Mouse (Mus musculus) embryonic facial prominence, embryonic 15.5 days (tissue): ENCODE results near the gene Znrf2. TPM values are rescaled to one million over a fixed set of nuclear protein-coding genes. Genes with fewer than 3 reads are reported as not detected.
"Not testable (repeated sequence)": the region's sequence is repeated elsewhere in the genome, so short reads cannot be mapped to it uniquely, and the experiment has no call there.

Experiments
- ATAC-seq: fragments of 200-750 bp; cut with Nextera tagmentation; 2 replicates; pipeline ENCODE4 v1.8.0; 2017; ENCODE audit warnings: low read depth, moderate TSS enrichment; ENCODE audit not compliant: insufficient number of reproducible peaks, low FRiP score, low TSS enrichment
- H3K27ac ChIP-seq: fragments of 300-500 bp; sonication (generic); replicated peaks from 2 replicates; pipeline ENCODE4 v1.5.1; 2015; ENCODE audit warnings: mild to moderate bottlenecking, inconsistent platforms
- H3K27me3 ChIP-seq: fragments of 300-500 bp; sonication (generic); 2 replicates; pipeline ENCODE4 v1.6.1; 2015; ENCODE audit warnings: inconsistent platforms
- H3K36me3 ChIP-seq: fragments of 300-500 bp; sonication (generic); 2 replicates; pipeline ENCODE4 v1.6.1; 2015; ENCODE audit warnings: mild to moderate bottlenecking, inconsistent platforms
- H3K4me1 ChIP-seq: fragments of 300-500 bp; sonication (generic); 2 replicates; pipeline ENCODE4 v1.6.1; 2015; ENCODE audit warnings: inconsistent platforms
- H3K4me2 ChIP-seq: fragments of 300-500 bp; sonication (generic); replicated peaks from 2 replicates; pipeline ENCODE4 v1.6.1; 2015; ENCODE audit warnings: mild to moderate bottlenecking, inconsistent platforms
- H3K4me3 ChIP-seq: fragments of 300-500 bp; sonication (generic); replicated peaks from 2 replicates; pipeline ENCODE4 v1.5.1; 2015; ENCODE audit warnings: mild to moderate bottlenecking, inconsistent platforms
- H3K9ac ChIP-seq: fragments of 300-500 bp; sonication (generic); 2 replicates; pipeline ENCODE4 v1.6.1; 2015; ENCODE audit warnings: inconsistent platforms
- H3K9me3 ChIP-seq: fragments of 300-500 bp; sonication (generic); replicated peaks from 2 replicates; pipeline ENCODE4 v1.6.1; 2016; ENCODE audit warnings: inconsistent platforms
- WGBS: fragments of 180-500 bp; shearing (Covaris S2); methylation state at CpG from one replicate; pipeline ENCODE4 v1.1.7; 2015; 5-methylcytosine and 5-hydroxymethylcytosine counted together
- polyA plus RNA-seq: library from polyadenylated mRNA; unstranded; fragments of >200 nt; fragmentation: Nextera tagmentation; extraction: Ambion mirVana; gene quantifications from 2 replicates; pipeline ENCODE4 v1.2.1, GENCODE M21; 2015

Znrf2 gene
- polyA plus RNA-seq, 1 experiment from 2014 or later = 3.9 TPM

DNA sequence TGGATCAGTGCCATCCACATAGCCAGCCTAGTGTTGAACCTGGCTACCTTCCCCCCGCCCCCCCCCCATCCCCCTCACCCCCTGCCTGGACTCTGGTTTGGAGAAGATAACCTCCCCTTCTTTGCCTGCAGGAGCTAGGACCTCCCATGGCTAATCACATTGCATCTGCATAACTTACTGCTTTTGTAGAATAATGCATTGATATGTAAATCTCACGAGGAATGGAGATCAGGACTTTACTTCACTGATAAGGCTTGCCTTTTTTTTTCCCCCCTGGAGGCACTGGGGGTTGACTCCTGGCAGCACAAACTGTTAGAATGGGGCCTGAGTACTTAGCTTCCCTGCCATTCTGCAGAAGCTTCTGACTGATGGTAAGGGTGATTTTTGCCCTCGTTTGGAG lies 36.0 kb downstream of the Znrf2 start:
- Histone ChIP-seq H3K27me3 (no peaks in the 10 kb centered on the region), H3K9ac (no peak overlapping the region), H3K27ac (no peak overlapping the region), H3K4me1 (0 out of 2 replicates have a peak, but pooled peaks cover 4% of the 10 kb centered on the region), H3K4me2 (no peak overlapping the region), H3K36me3 (no peaks in the 10 kb centered on the region), H3K9me3 (no peaks in the 10 kb centered on the region), H3K4me3 (no peak overlapping the region)
- 23% methylated on average over 3 of the region's 3 CpGs for WGBS
- ATAC-seq = no peak

DNA sequence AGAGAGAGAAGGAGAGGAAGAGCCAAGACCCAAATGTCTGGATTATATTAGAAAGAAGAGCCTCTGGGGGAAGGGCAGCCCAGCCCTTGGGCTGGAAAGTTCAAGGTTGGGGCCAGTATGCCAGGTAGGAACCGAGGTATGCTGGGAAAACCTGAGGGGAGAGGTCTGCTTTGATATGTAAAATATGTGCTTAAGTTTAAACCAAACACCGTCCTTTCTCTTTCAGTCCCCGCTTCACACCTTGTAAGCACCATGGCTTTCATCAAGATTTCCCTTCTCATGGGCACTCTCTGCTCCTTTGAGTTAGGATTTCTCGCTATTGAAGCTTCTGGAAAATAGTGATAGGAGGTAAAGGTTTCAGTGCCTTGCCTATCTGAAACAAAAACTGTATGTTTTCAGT lies 38.1 kb downstream of the Znrf2 start:
- H3K9ac ChIP-seq = no peak overlapping the region
- WGBS = 48% methylated on average over 4 of the region's 4 CpGs
- no peaks in the 10 kb centered on the region for H3K27me3 ChIP-seq
- no peaks in the 10 kb centered on the region for H3K36me3 ChIP-seq
- no peak overlapping the region for H3K4me3 ChIP-seq
- H3K27ac ChIP-seq = no peak overlapping the region
- no peaks in the 10 kb centered on the region for H3K9me3 ChIP-seq
- no peak overlapping the region for H3K4me2 ChIP-seq
- 0 out of 2 replicates have a peak, but pooled peaks cover 4% of the 10 kb centered on the region for H3K4me1 ChIP-seq
- ATAC-seq = no peak

DNA sequence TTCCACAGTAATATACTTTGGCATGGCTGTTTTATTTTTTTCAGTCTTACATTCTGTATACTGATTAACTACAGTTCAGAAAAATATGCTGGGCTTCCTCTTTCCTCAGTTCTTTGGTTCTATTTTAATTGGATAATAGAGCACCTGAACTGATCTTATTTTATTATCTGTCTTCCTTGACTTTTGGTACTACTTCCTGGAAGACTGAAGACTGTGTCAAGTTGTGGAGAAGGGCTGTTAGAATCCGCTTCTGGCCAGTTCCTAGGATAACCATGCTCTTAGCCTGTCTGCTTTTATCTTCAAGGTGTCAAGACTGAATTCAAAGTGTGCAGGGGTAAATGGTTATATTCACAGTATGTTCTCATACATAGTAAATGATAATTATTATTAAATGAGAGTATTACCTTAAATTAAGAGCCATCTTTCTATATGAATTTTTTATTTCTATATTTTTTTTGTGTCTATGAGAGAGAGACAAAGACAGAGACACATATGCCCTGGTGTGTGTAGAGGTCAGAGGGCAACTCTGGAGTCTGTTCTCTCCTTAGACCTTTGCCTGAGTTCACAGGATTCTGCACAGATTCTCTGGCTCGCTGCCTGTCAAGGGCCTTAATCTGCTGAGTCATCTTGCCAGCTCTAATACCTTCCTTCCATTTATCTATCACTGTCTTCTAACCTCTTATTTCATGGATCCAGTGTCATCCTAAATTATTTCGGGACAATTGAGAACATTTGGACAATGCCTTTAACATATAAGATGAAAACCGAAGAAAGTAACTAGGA lies 39.3 kb downstream of the Znrf2 start:
- no peak overlapping the region for H3K4me3 ChIP-seq
- no peak overlapping the region for H3K9ac ChIP-seq
- 62% methylated on average over 4 of the region's 4 CpGs for WGBS
- H3K27me3 ChIP-seq = no peaks in the 10 kb centered on the region
- no peak overlapping the region for H3K27ac ChIP-seq
- no peaks in the 10 kb centered on the region for H3K36me3 ChIP-seq
- no peak for ATAC-seq
- H3K4me2 ChIP-seq = no peak overlapping the region
- H3K9me3 ChIP-seq = no peaks in the 10 kb centered on the region
- 0 out of 2 replicates have a peak, but pooled peaks cover 4% of the 10 kb centered on the region for H3K4me1 ChIP-seq

DNA sequence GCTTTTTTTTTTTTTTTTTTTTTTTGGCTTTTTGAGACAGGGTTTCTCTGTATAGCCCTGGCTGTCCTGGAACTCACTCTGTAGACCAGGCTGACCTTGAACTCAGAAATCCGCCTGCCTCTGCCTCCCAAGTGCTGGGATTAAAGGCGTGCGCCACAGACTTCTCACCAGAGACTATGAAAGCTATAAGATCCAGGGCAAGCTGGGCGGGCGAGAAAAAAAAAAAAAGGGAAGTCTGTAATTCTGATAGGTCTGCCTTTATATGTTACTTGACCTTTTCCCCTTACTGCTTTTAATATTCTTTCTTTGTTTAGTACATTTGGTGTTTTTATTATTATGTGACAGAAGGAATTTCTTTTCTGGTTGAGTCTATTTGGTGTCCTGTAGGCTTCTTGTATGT lies 42.4 kb downstream of the Znrf2 start:
- H3K4me2 ChIP-seq, H3K27me3 ChIP-seq, H3K9ac ChIP-seq, H3K4me1 ChIP-seq, H3K4me3 ChIP-seq, ATAC-seq, H3K36me3 ChIP-seq, H3K9me3 ChIP-seq, H3K27ac ChIP-seq: not testable (repeated sequence)
- 90% methylated on average over 5 of the region's 5 CpGs for WGBS

DNA sequence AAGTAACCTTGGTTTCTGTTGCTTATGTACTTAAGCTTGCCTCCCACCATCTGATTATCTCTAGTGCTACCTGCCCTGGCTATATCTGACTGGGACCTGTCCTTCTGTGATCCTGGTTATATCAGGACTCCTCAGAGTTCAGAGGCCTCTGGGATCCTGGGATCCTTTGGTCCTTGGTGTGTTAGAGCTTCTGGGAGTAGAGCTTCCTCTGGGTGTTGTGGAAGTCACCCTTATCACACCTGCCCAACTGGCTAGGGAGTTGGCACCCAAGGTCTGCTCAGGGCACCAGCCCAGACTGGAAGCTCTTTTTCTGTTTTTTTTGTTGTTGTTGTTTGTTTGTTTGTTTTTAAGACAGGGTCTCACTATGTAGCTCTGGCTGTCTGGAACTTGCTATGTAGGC lies 43.5 kb downstream of the Znrf2 start:
- no peaks in the 10 kb centered on the region for H3K27me3 ChIP-seq
- no peak for ATAC-seq

DNA sequence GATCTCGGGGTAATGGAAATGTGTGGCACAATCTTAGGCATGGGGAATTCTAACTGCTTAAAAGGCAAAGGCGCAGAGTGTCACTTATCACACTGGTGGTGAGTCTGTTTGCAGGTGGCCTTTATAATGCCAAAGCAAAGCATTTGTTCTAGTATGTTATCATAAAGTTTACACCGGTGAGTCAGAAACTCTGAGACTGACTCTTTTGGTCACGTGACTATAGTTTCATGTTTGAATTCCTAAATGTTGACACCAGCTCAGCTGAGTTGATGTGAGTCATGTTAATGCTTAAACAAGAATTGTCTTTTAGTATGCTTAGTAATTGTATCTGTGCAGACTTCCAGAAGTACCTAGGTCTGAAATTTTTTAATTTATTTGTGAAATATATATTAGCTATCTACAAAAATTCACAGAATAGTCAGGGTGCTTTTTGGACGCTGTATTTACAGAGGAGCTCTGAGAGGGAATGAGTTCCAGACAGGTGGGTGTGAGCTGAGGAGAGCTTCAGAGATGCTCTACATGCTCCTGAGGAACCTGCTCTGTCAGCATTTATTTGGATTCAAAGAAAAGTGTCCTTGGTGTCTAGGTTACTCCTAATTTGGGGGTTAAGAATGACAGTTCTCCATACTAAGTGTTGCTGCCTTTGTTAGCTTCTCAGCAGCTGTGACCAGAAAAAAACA lies 50.2 kb downstream of the Znrf2 start:
- WGBS = 72% methylated on average over 5 of the region's 5 CpGs
- H3K4me2 ChIP-seq = no peak overlapping the region

More for the DNA sequence above, 43.5 kb downstream of the Znrf2 start:
- H3K9me3 ChIP-seq = no peaks in the 10 kb centered on the region
- H3K36me3 ChIP-seq = no peaks in the 10 kb centered on the region
- H3K27ac ChIP-seq = no peak overlapping the region
- no peak overlapping the region for H3K4me3 ChIP-seq
- H3K4me1 ChIP-seq = no peaks in the 10 kb centered on the region
- no peak overlapping the region for H3K9ac ChIP-seq
- no peak overlapping the region for H3K4me2 ChIP-seq

DNA sequence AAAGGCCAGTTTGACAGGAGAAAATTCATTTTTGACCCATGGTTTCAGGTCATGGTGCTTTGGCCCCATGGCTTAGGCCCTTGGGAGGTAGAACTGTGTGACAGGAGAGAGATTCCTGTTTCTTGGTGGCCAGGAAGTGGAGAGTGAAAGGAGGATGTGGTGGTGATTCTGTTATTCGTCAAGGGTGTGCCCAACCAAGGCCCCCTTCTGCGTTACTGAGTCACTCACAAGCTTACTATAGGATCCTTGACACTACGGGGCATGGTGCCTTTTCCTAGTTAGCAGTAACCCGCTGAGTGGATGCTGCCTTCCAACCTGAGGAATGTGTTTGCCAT lies 50.7 kb downstream of the Znrf2 start:
- Histone ChIP-seq H3K9ac (no peak overlapping the region), H3K4me2 (no peak overlapping the region), H3K36me3 (no peaks in the 10 kb centered on the region), H3K4me1 (no peaks in the 10 kb centered on the region), H3K9me3 (no peaks in the 10 kb centered on the region), H3K4me3 (no peak overlapping the region), H3K27ac (no peak overlapping the region), H3K27me3 (no peaks in the 10 kb centered on the region)
- 56% methylated on average over 4 of the region's 4 CpGs for WGBS
- ATAC-seq = no peak

More for the DNA sequence above, 50.2 kb downstream of the Znrf2 start:
- ATAC-seq = no peak
- H3K9me3 ChIP-seq = no peaks in the 10 kb centered on the region
- no peaks in the 10 kb centered on the region for H3K4me1 ChIP-seq
- no peaks in the 10 kb centered on the region for H3K27me3 ChIP-seq
- no peaks in the 10 kb centered on the region for H3K36me3 ChIP-seq
- H3K27ac ChIP-seq = no peak overlapping the region
- no peak overlapping the region for H3K4me3 ChIP-seq
- H3K9ac ChIP-seq = no peak overlapping the region

DNA sequence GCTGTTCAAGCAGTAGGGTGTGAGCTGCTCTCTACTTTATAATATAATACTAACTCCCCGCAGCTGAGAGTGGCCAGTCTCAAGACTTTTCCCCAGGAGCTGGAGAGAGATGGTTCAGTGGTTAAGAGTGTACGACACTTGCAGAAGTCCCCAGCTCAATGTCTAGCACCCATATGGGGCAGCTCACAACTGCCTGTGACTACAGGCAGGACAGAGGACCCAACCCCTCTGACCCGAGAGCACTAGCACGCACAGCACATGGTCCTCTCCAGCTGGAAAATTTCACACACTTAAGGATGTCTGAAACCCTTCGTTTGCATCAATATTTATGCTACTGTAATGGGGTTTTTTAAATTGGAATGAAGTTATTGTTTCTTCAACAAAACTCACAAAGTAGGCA lies 56.3 kb downstream of the Znrf2 start:
- ATAC-seq = no peak
- WGBS = 73% methylated on average over 5 of the region's 5 CpGs
- Histone ChIP-seq H3K4me2 (no peak overlapping the region), H3K27me3 (no peaks in the 10 kb centered on the region), H3K4me3 (no peak overlapping the region), H3K4me1 (no peaks in the 10 kb centered on the region), H3K9ac (no peak overlapping the region), H3K9me3 (no peaks in the 10 kb centered on the region), H3K36me3 (no peaks in the 10 kb centered on the region), H3K27ac (no peak overlapping the region)

DNA sequence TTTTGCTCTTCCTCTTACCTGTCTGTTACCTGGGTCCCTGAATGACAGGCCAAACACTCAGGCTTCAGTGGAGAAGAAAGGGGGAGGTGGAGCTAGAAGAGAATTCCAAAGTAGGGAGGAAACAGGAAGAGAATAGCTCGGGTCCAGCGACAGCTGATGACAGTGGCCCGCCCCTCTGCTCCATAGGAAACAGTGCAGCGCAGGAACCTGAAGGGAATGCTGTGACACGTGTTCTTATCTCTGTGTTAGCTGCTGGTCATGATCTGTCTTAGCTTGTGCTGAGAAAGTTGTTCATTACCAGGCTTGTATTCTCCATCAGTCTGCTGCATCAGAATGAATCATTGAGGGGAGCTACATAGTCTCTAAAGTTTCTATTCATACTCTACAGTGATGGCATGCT lies 60.1 kb downstream of the Znrf2 start:
- Histone ChIP-seq H3K36me3 (no peaks in the 10 kb centered on the region), H3K9me3 (no peaks in the 10 kb centered on the region), H3K27me3 (no peaks in the 10 kb centered on the region), H3K4me2 (no peak overlapping the region), H3K9ac (no peak overlapping the region), H3K27ac (no peak overlapping the region), H3K4me3 (no peak overlapping the region), H3K4me1 (no peaks in the 10 kb centered on the region)
- 38% methylated on average over 5 of the region's 5 CpGs for WGBS
- no peak for ATAC-seq

DNA sequence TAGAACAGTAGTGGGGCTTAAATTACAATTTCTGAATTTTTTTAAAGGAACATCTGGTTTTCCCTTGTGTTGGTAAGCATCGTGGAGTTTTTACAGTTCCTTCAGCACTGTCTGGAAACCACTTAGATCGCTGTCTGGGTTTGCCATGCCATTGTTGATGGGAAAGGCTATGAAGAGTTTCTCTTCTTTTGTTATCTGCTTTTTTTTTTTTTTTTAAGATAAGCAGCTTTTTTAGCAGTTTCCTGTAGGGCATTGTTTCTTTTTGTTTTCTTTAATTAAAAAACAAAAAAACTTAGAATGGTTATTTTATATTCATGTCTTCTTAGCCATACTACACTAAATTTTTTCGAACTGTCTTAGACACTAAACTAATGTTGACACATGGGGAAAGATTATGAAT lies 60.9 kb downstream of the Znrf2 start:
- no peak overlapping the region for H3K27ac ChIP-seq
- no peak overlapping the region for H3K4me2 ChIP-seq
- H3K9ac ChIP-seq = no peak overlapping the region
- H3K4me3 ChIP-seq = no peak overlapping the region
- H3K9me3 ChIP-seq = no peaks in the 10 kb centered on the region
- H3K27me3 ChIP-seq = no peaks in the 10 kb centered on the region
- no peak for ATAC-seq
- no peaks in the 10 kb centered on the region for H3K4me1 ChIP-seq
- H3K36me3 ChIP-seq = no peaks in the 10 kb centered on the region
- WGBS = 60% methylated on average over 3 of the region's 3 CpGs

DNA sequence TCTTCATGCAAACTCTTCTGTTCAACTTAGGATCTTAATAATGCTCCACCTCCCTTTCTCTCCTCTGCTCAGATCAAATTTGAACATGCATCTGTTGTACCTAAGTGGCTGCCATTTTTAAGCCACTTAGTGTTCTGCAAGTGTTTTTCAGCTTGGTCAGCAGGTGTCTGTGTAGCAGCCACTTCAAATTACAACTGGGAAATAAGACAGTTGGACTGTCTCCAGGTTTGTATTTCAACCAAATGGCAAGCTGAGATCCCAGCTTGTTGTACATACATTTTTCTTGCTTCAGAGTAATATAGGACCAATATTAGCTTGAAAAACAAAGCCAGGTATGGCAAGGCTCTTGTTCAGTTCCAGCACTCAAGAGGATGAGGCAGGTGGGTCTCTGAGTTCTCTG lies 61.8 kb downstream of the Znrf2 start:
- no peaks in the 10 kb centered on the region for H3K9me3 ChIP-seq
- no peak overlapping the region for H3K9ac ChIP-seq
- H3K27ac ChIP-seq = no peak overlapping the region
- H3K4me2 ChIP-seq = no peak overlapping the region
- no peaks in the 10 kb centered on the region for H3K4me1 ChIP-seq
- H3K27me3 ChIP-seq = no peaks in the 10 kb centered on the region
- ATAC-seq = no peak
- no peak overlapping the region for H3K4me3 ChIP-seq
- no peaks in the 10 kb centered on the region for H3K36me3 ChIP-seq

DNA sequence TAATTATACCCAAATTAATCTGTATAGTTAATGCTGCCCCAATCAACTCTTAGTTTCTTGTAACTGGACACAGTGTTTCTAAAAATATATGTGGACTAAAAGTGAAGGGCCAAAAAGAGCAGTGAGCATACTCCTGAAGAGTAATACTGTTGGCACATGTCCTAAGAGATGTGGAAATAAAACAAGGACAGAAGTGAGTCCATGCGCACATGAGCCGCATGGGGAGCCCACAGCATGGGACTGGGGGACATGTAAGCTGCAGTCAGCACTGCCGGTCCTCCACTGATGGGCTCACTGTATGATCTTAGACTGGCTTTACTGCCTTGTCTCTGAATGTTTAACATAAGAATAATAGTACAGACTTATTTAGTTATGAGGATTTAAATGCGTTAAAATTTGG lies 63.4 kb downstream of the Znrf2 start:
- H3K4me1 ChIP-seq = no peaks in the 10 kb centered on the region
- H3K9ac ChIP-seq = no peak overlapping the region
- WGBS = 95% methylated on average over 4 of the region's 4 CpGs
- no peaks in the 10 kb centered on the region for H3K36me3 ChIP-seq
- no peak overlapping the region for H3K4me3 ChIP-seq
- no peak overlapping the region for H3K4me2 ChIP-seq
- no peaks in the 10 kb centered on the region for H3K27me3 ChIP-seq
- H3K27ac ChIP-seq = no peak overlapping the region
- no peaks in the 10 kb centered on the region for H3K9me3 ChIP-seq
- no peak for ATAC-seq
